Mouse (Mus musculus) ES-Bruce4 (cell line): Measurements from ENCODE around the gene Mprip.

Source experiments
- CTCF ChIP-seq: IDR thresholded peaks from one replicate; pipeline ENCODE4 v1.8.1; 2011; ENCODE audit warnings: low read depth, low read length
- EP300 ChIP-seq: IDR thresholded peaks from 2 replicates; pipeline ENCODE4 v1.6.1; 2011; ENCODE audit warnings: low read depth, low read length; ENCODE audit not compliant: insufficient read depth

DNA sequence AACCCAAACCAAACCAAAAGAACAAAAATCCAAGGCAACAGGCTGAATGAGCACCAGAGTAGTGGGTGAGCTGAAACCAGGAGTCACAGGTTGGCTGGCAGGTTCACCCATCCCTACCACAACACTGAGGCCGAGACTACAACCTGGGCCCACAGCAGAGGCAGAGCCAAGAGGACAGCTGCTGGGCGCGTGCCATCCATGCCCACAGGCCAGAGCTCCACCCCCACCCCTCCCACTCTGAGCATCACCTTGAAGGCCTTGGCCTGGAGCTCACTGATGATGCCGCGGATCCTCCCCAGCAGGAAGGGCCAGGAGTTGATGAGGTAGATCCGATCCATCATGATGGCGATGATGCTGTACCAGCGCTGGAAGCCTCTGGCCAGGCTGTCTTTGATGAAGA is 140.8 kb downstream of the Mprip start:
- no peak for TF ChIP-seq CTCF
- TF ChIP-seq EP300, result no peak
